Mouse (Mus musculus) MEL (cell line): Measurements from ENCODE around the gene 1700042G07Rik.
A peak's percentile ranks its signal among the peaks of the same experiment; 100 is the strongest.

Source experiments
- CTCF ChIP-seq, 3 experiments: IDR thresholded peaks in 2 of 3; conservative IDR thresholded peaks in 1 of 3; 2 replicates each; pipeline ENCODE4 v1.5.1; 2011 to 2012; ENCODE audit warnings: low read length in 3 of 3, low read depth in 2 of 3, mild to moderate bottlenecking in 2 of 3, improper control_type of control experiment in 1 of 3, inconsistent platforms in 1 of 3, mixed read lengths in 1 of 3, moderate library complexity in 1 of 3; ENCODE audit not compliant: control insufficient read depth in 1 of 3, insufficient read depth in 1 of 3, poor library complexity in 1 of 3, severe bottlenecking in 1 of 3
- EP300 ChIP-seq, 2 experiments: IDR thresholded peaks; 2 replicates each; pipeline ENCODE4 v1.6.1; 2011; ENCODE audit warnings: improper control_type of control experiment in 2 of 2, low read length in 2 of 2, low read depth in 1 of 2, mild to moderate bottlenecking in 1 of 2
- KAT2A ChIP-seq: conservative IDR thresholded peaks from 2 replicates; pipeline ENCODE4 v1.6.1; 2012; ENCODE audit warnings: low read depth, low read length, improper control_type of control experiment, inconsistent platforms
- POLR2A ChIP-seq, 2 experiments: IDR thresholded peaks; 2 replicates each; pipeline ENCODE4 v1.6.1; 2011 to 2012; ENCODE audit warnings: low read length in 2 of 2, mild to moderate bottlenecking in 2 of 2, control low read depth in 1 of 2, improper control_type of control experiment in 1 of 2, low read depth in 1 of 2, moderate library complexity in 1 of 2; ENCODE audit not compliant: control insufficient read depth in 1 of 2, insufficient read depth in 1 of 2, poor library complexity in 1 of 2
- RCOR1 ChIP-seq: IDR thresholded peaks from 2 replicates; pipeline ENCODE4 v1.6.1; 2012; ENCODE audit warnings: low read depth, mild to moderate bottlenecking, inconsistent platforms, low read length, improper control_type of control experiment
- TAL1 ChIP-seq: IDR thresholded peaks from 2 replicates; pipeline ENCODE4 v1.6.1; 2012; ENCODE audit warnings: mild to moderate bottlenecking, inconsistent platforms, low read length, moderate library complexity, mixed read lengths
- TCF12 ChIP-seq: IDR thresholded peaks from 2 replicates; pipeline ENCODE4 v1.6.1; 2014; ENCODE audit warnings: low read depth, mild to moderate bottlenecking, inconsistent platforms, low read length, improper control_type of control experiment, moderate library complexity

- TF ChIP-seq EP300 (IDR thresholded peaks at IDR 0.05; ENCODE audit: low read depth in 1 of 2, low read length in 2 of 2) (no peak), TCF12 (no peak), CTCF (IDR thresholded peaks at IDR 0.05 in 2 of 3, conservative IDR thresholded peaks at IDR 0.05 in 1 of 3; ENCODE audit: control insufficient read depth in 1 of 3, insufficient read depth in 1 of 3, low read depth in 2 of 3, low read length in 3 of 3, poor library complexity in 1 of 3, severe bottlenecking in 1 of 3) (no peak), TAL1 (no peak), RCOR1 (no peak), KAT2A (no peak), POLR2A (IDR thresholded peaks at IDR 0.05; ENCODE audit: control insufficient read depth in 1 of 2, insufficient read depth in 1 of 2, low read depth in 1 of 2, low read length in 2 of 2, poor library complexity in 1 of 2) (peak in 1 of 2 experiments; percentile 70)
These were observed 47.6 kb downstream of the 1700042G07Rik start for GRCm38 (mm10) chr4:116220780-116221139.
